Mouse (Mus musculus) erythroblast, embryonic 14.5 days (primary cell): ENCODE data around the gene Bmpr2.

Experiments used
- GATA1 ChIP-seq: IDR thresholded peaks from 2 replicates; pipeline ENCODE4 v1.6.1; 2012; ENCODE audit warnings: low read length, inconsistent platforms, mixed read lengths
- TAL1 ChIP-seq: IDR thresholded peaks from 3 replicates; pipeline ENCODE4 v1.6.1; 2012; ENCODE audit warnings: low read length, inconsistent platforms, mixed read lengths

DNA sequence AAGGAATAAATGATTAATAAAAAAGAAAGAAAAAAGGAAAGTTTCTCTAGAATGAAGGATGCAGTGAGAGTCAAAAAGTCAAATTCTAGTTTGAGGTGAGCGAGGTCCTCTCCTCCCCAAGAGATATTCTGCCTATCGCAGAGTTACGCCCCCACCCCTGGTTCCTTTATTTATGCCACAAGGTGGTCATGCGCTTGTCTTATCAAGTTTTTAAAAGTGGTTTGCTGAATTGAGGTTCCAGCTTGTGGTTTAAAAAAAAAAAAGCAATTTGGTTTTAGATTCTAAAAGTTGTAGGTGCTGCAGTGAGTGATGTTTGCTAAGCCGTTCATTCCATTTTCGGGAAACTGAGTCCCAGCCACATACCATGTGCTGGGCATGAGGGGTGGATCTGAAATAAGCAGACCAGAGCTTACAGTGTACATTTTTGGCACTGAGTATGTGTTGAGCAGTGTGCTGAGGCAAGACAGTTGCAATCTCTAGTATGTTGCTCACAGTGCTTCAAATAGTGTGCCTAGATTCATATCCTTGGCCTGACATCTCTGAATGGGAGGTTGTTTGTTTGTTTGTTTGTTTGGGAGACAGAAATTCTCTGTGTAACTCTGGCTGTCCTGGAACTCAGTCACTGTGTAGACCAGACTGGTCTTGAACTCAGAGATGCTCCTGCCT, 141.6 kb downstream of the Bmpr2 start:
- TF ChIP-seq GATA1 (no peak), TAL1 (no peak)
